Mouse (Mus musculus) embryonic facial prominence, embryonic 14.5 days (tissue): ENCODE measurements around the gene Btg2. TPM values are rescaled to one million over a fixed set of nuclear protein-coding genes. Genes with fewer than 3 reads are reported as not detected.
A peak's percentile ranks its signal among the peaks of the same experiment; 100 is the strongest.

Experiments
- ATAC-seq: fragments of 200-750 bp; cut with Nextera tagmentation; 2 replicates; pipeline ENCODE4 v1.8.0; 2017; ENCODE audit warnings: low read depth, moderate number of reproducible peaks, moderate TSS enrichment
- DNase-seq: peaks from one replicate; pipeline ENCODE4 v3.0.0-alpha.2; 2015; ENCODE audit warnings: low spot score
- H3K27ac ChIP-seq: fragments of 300-500 bp; sonication (generic); replicated peaks from 2 replicates; pipeline ENCODE4 v1.5.1; 2014; ENCODE audit warnings: low read depth, mild to moderate bottlenecking, low read length, moderate library complexity
- H3K27me3 ChIP-seq: fragments of 300-500 bp; sonication (generic); replicated peaks from 2 replicates; pipeline ENCODE4 v1.6.1; 2014; ENCODE audit warnings: low read length; ENCODE audit not compliant: control insufficient read depth, insufficient read depth
- H3K36me3 ChIP-seq: fragments of 300-500 bp; sonication (generic); 2 replicates; pipeline ENCODE4 v1.6.1; 2014; ENCODE audit warnings: low read length, mixed read lengths; ENCODE audit not compliant: control insufficient read depth, insufficient read depth
- H3K4me1 ChIP-seq: fragments of 300-500 bp; sonication (generic); 2 replicates; pipeline ENCODE4 v1.6.1; 2014; ENCODE audit warnings: antibody characterized with exemption, low read length; ENCODE audit not compliant: control insufficient read depth, insufficient read depth
- H3K4me2 ChIP-seq: fragments of 300-500 bp; sonication (generic); 2 replicates; pipeline ENCODE4 v1.6.1; 2014; ENCODE audit warnings: low read depth, mild to moderate bottlenecking, low read length, moderate library complexity, mixed read lengths
- H3K4me3 ChIP-seq: fragments of 300-500 bp; sonication (generic); 2 replicates; pipeline ENCODE4 v1.5.1; 2014; ENCODE audit warnings: low read depth, mild to moderate bottlenecking, low read length
- H3K9ac ChIP-seq: fragments of 300-500 bp; sonication (generic); 2 replicates; pipeline ENCODE4 v1.6.1; 2014; ENCODE audit warnings: low read depth, mild to moderate bottlenecking, low read length, moderate library complexity, mixed read lengths
- H3K9me3 ChIP-seq: fragments of 300-500 bp; sonication (generic); 2 replicates; pipeline ENCODE4 v1.6.1; 2016; ENCODE audit warnings: low read length; ENCODE audit not compliant: control insufficient read depth
- WGBS: fragments of 180-500 bp; shearing (Covaris S2); extraction: QIAGEN DNeasy Blood & Tissue Kit; methylation state at CpG from one replicate; pipeline ENCODE4 v1.1.7; 2014; 5-methylcytosine and 5-hydroxymethylcytosine counted together
- polyA plus RNA-seq: library from polyadenylated mRNA; unstranded; fragments of >200 nt; fragmentation: Nextera tagmentation; extraction: Ambion mirVana; gene quantifications from 2 replicates; pipeline ENCODE4 v1.2.1, GENCODE M21; 2014

The Btg2 gene
- polyA plus RNA-seq = 37.9 and 41.3 TPM in 2 replicates

DNA sequence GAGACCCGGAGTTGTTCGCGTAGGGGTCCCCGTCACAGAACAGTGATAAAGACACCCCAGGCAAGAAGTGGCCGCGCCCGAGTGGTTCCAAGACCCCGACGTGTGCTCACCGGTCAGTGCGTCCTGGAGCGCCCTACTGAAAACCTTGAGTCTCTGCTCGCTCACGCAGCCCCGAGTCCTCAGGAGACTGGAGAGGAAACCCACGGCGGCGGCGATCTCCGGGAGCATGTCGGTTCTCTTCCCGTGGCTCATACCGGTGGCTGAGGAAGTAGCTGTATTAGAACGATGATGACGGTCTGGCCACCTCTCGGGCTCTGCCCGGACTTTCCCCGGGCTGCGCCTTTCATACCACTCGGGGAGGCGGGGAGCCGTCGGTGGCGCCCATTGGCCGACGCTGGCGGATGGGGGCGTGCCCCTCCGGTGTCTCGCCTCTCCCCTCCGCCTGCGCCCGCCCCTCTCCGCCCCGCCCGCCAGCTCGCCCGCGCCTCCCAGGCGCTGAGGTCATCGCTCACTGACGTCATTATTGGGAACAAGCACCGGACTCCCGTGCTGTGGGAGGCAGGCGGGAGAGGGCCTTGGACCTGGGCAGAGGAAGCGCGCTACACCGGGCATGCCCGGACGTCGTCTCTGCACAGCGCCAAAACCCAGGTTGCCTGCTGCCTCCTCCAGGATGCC is at the start of gene Btg2:
Gene Btg2 (minus strand): TSS at position 319 of the 675 bp plus-strand sequence.
- ATAC-seq (peak; percentile 95), DNase-seq (peak; percentile 97)
- no peaks in the 10 kb centered on the region for H3K27me3 ChIP-seq
- WGBS = 0% methylated on average over 38 of the region's 62 CpGs
- H3K4me2 ChIP-seq = peak within 1 kb of the TSS; percentile 83
- peak within 1 kb of the TSS; percentile 63 for H3K4me3 ChIP-seq
- H3K36me3 ChIP-seq = peaks cover 16% of the 10 kb centered on the region; the same call in 1 of the 2 replicates
- H3K9me3 ChIP-seq = no peaks in the 10 kb centered on the region
- peak within 1 kb of the TSS; percentile 87 for H3K27ac ChIP-seq
- H3K9ac ChIP-seq = peak within 1 kb of the TSS; percentile 84
- peaks cover 38% of the 10 kb centered on the region for H3K4me1 ChIP-seq

DNA sequence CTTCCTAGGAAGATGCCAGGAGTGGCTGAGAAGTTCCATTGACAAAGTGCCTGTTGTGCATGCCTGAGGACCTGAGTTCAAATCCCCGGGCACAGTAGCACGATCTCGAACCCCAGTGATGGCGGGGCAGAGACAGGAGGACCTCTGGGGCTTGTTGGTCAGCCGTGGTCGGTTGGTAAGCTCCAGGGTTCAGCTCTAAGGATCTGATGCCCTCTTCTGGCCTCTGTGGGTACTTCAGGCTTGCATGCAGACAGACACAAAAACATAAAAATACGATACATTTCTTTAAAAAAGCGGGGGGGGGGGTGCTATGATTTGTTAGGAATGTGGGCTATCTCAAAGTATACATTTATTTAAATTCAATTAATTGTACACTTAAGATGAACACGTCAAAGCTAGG is 43.3 kb upstream of the Btg2 start:
- no peaks in the 10 kb centered on the region for H3K36me3 ChIP-seq
- no peak for DNase-seq
- no peaks in the 10 kb centered on the region for H3K27me3 ChIP-seq
- no peaks in the 10 kb centered on the region for H3K9me3 ChIP-seq
- H3K4me2 ChIP-seq = no peak overlapping the region
- 55% methylated on average over 9 of the region's 9 CpGs for WGBS
- no peak overlapping the region for H3K27ac ChIP-seq
- no peaks in the 10 kb centered on the region for H3K4me1 ChIP-seq
- no peak overlapping the region for H3K4me3 ChIP-seq
- no peak overlapping the region for H3K9ac ChIP-seq
- no peak for ATAC-seq

- Histone ChIP-seq H3K27me3 (no peaks in the 10 kb centered on the region), H3K9me3 (no peaks in the 10 kb centered on the region), H3K36me3 (no peaks in the 10 kb centered on the region), H3K27ac (no peak overlapping the region), H3K4me1 (no peaks in the 10 kb centered on the region), H3K4me3 (no peak overlapping the region), H3K9ac (no peak overlapping the region), H3K4me2 (no peak overlapping the region)
- ATAC-seq = peak; percentile 58
- WGBS = 2% methylated on average over 5 of the region's 5 CpGs
- DNase-seq = peak; percentile 87
These were observed 41.3 kb upstream of the Btg2 start for GRCm38 (mm10) chr1:134120179-134120578.

DNA sequence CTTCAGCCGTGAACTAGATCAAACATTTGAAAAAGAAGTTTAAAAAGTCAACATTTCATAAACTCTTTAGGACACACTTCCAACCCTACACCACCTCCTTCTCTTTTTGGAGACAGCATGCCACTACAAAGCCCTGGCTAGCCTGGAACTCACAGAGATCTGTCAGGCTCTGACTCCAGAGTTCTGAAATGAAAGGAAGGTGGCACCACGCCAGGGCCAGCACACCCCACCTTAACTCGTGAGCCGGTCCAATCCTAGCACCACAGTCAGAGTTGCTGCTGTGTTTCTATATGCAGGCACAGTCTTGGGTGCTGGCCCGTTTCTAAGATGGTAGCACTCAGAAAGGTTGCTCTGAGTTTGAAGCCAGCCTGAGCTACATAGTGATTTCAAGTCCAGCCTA is 38.2 kb upstream of the Btg2 start:
- Histone ChIP-seq H3K27me3 (no peaks in the 10 kb centered on the region), H3K36me3 (no peaks in the 10 kb centered on the region), H3K4me2 (no peak overlapping the region), H3K27ac (no peak overlapping the region), H3K4me1 (no peaks in the 10 kb centered on the region), H3K9me3 (no peaks in the 10 kb centered on the region), H3K9ac (no peak overlapping the region), H3K4me3 (no peak overlapping the region)
- DNase-seq (no peak), ATAC-seq (no peak)
- 67% methylated on average over 5 of the region's 5 CpGs for WGBS

DNA sequence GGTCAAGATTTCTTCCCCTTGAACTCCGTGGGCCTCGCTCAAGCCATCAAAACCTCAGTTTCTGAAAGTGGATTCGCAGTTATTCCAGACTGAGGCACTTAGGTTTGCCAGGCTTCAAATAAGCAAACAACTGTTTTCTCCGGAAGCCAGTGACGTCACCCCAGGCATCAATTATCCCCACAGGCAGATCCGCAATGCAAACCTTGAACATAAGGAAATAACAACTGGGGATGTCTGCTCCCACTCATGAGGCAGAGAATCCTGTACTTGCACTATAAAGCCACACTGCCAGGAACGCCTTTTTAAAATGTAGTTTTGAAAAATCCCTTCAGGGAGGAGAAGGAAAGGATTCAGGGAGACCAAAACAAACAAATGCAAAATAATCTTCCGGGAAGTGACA is 36.5 kb upstream of the Btg2 start:
- Histone ChIP-seq H3K4me1 (no peaks in the 10 kb centered on the region), H3K4me3 (no peak overlapping the region), H3K27ac (no peak overlapping the region), H3K4me2 (no peak overlapping the region), H3K9ac (no peak overlapping the region), H3K27me3 (no peaks in the 10 kb centered on the region), H3K36me3 (no peaks in the 10 kb centered on the region), H3K9me3 (no peaks in the 10 kb centered on the region)
- DNase-seq = no peak
- no peak for ATAC-seq
- WGBS = 34% methylated on average over 8 of the region's 8 CpGs

DNA sequence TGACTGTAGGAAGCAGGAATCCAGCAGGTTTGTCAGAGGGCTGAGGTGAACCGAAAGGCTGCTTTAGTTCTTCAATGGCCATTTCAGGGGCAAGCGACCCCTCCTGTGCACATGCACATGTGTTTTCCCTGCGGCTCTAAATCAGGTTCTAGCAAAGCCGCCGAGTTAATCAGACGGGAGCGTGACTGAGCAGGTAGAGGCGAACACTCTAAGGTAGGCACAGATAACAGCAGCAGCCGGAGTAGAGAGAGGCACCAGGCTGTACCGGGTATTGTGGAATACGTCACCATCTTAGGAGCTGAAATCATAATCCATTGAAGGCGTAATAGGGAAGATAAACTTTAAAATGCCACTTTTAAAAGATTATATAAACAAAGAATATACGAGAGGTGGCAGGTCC is 35.8 kb upstream of the Btg2 start:
- no peaks in the 10 kb centered on the region for H3K27me3 ChIP-seq
- peak; percentile 30 for DNase-seq
- H3K4me2 ChIP-seq = no peak overlapping the region
- no peak for ATAC-seq
- H3K4me3 ChIP-seq = no peak overlapping the region
- no peak overlapping the region; the same call in 1 of the 2 replicates for H3K27ac ChIP-seq
- H3K9me3 ChIP-seq = no peaks in the 10 kb centered on the region
- WGBS = 68% methylated on average over 13 of the region's 13 CpGs
- no peaks in the 10 kb centered on the region for H3K4me1 ChIP-seq
- no peaks in the 10 kb centered on the region for H3K36me3 ChIP-seq
- H3K9ac ChIP-seq = no peak overlapping the region

GRCm38 (mm10) chr1:134114018-134114417 is 35.1 kb upstream of the Btg2 start:
- H3K9ac ChIP-seq = no peak overlapping the region
- DNase-seq = no peak
- no peaks in the 10 kb centered on the region for H3K36me3 ChIP-seq
- H3K4me2 ChIP-seq = no peak overlapping the region
- H3K27me3 ChIP-seq = no peaks in the 10 kb centered on the region
- H3K27ac ChIP-seq = no peak overlapping the region
- no peak for ATAC-seq
- H3K9me3 ChIP-seq = no peaks in the 10 kb centered on the region
- H3K4me1 ChIP-seq = no peaks in the 10 kb centered on the region
- no peak overlapping the region for H3K4me3 ChIP-seq
- WGBS = 69% methylated on average over 7 of the region's 7 CpGs

DNA sequence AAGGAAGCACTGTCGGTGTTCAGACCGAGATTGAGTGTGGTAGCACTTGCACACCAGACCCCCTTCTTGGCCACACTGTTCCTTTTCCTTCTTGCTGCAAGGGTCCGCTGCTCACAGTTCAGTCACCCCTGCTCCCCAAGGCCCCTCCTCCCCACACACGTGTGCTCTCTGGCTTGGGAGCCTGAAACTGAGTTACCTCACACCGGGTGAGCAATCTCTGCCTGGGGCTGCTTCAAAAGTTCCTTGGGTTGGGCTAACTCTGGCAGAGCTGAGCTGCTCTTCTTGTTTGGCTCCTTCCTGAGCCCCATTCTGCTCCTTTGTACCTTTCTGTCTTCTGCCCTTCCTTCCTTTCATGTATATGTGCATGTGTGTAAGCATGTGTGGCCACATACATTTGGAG is 34.6 kb upstream of the Btg2 start:
- ATAC-seq = no peak
- Histone ChIP-seq H3K4me1 (no peaks in the 10 kb centered on the region), H3K27me3 (no peaks in the 10 kb centered on the region), H3K9ac (no peak overlapping the region), H3K4me2 (no peak overlapping the region), H3K4me3 (no peak overlapping the region), H3K9me3 (no peaks in the 10 kb centered on the region), H3K27ac (no peak overlapping the region), H3K36me3 (no peaks in the 10 kb centered on the region)
- peak; percentile 71 for DNase-seq
- 48% methylated on average over 5 of the region's 5 CpGs for WGBS

GRCm38 (mm10) chr1:134110979-134111378 is 32.1 kb upstream of the Btg2 start, which contains the start of gene Chit1:
TSS of gene Chit1 (plus strand) at chr1:134111242.
- H3K9me3 ChIP-seq = no peaks in the 10 kb centered on the region
- H3K4me3 ChIP-seq = no peak within 1 kb of the TSS
- no peaks in the 10 kb centered on the region for H3K27me3 ChIP-seq
- DNase-seq (no peak), ATAC-seq (no peak)
- 83% methylated on average over 4 of the region's 4 CpGs for WGBS
- H3K4me1 ChIP-seq = no peaks in the 10 kb centered on the region
- H3K9ac ChIP-seq = no peak within 1 kb of the TSS
- no peaks in the 10 kb centered on the region for H3K36me3 ChIP-seq
- H3K4me2 ChIP-seq = no peak within 1 kb of the TSS
- no peak within 1 kb of the TSS for H3K27ac ChIP-seq
